ENCODE assay signal across 16 mouse cellular contexts in the genomic region with DNA sequence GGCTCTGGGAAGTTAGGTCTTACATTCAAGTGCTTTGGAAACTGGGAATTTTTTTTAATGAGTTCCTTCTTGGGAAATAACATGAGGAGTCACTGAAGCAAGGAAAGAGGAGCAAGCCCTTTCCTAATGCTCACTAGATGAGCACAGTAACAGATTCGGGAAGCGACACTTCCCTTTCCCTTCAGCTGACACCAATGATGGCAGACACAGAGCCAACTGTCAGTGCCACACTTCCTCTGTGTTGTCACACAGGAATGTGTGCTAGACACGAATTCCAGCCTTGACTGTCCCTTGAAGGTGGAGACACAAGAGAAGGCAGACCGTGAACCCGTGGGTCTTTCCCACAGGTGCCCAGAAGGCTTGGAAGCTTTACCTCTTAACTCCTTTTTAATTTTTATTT.
"Had no signal": no experiment of that assay in that cellular context is flagged by ENCODE, and none has a peak within 500 bp of the region (broad histone marks: within the 10 kb centered on the region; RNA-seq: fewer than 3 reads in every experiment).

No protein-coding gene starts in this region.

- DNase-seq: kidney, adult 18-20 months; kidney, adult 9 months; kidney, postnatal 14 days; kidney, postnatal 4 days; left cerebral cortex, postnatal 4 days; lung, adult 2 months; lung, postnatal 14 days; retina, postnatal 1 day; right cerebral cortex, postnatal 25 days; spleen, adult 18-20 months; thymus, adult 18-20 months; thymus, postnatal 14 days; thymus, postnatal 4 days had no signal

- ATAC-seq: inflammation-experienced regulatory T-cells, adult 6 months; intestine, embryonic 16.5 days; midbrain, embryonic 15.5 days had no signal
